Mouse (Mus musculus) MEL-GATA-1-ER (cell line): ENCODE results near the gene Cmtm6.

Experiments used
- DNase-seq: peaks from one replicate; pipeline ENCODE4 v3.0.0-alpha.2; 2012; ENCODE audit warnings: low read depth; ENCODE audit errors: extremely low read depth

Cmtm6 gene

DNA sequence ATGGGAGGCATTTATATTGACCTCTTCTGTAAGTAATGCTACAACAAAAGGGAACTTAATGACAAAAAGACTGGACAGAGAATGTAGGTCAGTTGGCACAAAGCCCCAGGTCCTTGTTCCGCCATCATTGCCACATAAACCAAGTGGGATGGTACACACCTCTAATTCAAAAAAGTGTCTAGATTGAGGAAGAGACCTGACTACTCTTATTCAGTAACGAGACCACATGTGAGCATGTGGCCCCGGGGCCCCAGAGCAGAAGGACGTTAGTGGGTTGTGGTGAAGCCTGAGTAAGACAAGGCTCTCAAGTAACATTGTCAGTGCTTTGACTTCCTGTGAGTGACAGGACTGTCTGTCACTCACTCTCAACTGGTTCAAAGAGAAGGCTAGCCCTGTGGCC lies 39.3 kb downstream of the Cmtm6 start:
- DNase-seq, result no peak

DNA sequence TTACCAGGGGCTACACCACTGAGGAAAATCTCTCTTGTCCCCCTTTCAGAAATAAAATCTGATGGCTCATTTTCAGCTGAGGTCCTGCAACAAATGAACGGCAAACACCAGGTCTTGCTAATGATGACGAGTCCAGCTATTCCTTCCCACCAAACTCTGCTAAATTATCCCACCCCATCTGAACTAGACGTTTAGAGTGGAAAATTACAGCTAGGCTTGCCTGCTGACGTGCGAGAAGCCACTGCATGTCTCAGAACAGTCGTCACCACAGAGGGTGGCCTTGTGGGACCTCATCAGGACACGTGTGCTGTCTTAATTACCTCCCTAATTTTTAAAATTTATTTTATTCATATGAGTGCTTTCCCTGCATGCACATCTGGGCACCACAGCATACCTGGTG lies 40.6 kb downstream of the Cmtm6 start:
- no peak for DNase-seq

DNA sequence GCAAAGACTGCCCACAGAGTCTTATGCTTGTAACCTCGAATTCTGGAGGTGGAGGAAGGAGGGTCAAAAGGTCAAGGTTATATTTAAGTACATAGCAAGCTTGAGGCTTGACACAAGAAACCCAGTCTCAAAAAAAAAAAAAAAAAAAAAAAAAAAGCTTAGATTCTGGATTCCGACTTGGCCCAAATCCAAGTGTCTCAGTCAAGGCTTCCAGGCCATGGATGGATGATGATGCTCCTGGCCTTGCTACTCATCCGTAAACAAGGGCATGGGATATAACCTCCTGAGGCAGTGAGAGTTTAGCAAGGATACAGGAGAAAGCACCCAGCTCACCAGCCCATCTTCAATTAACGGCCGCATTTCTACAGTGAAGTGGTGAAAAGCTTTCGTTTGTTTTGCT lies 43.7 kb downstream of the Cmtm6 start:
- no peak for DNase-seq

DNA sequence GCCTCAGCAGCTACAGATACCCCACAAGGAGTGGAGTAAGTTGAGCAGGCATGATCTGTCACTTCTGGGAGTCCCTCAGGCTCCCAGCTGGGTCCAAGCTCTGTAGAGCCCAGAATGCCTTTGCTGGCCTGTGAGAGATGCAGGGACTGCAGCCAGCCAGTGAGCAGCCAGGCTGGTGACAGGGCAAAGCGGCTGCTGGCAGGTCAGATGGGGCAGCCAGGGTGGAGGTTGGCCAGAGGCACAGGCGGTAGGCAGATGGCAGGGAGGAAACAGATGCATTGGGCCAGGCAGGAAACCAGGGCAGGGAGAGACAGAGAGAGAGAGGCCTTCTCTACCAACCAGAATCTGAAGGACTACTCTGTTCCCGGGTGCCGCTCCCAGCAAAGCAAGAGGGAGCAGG lies 44.4 kb downstream of the Cmtm6 start:
- DNase-seq, result no peak

DNA sequence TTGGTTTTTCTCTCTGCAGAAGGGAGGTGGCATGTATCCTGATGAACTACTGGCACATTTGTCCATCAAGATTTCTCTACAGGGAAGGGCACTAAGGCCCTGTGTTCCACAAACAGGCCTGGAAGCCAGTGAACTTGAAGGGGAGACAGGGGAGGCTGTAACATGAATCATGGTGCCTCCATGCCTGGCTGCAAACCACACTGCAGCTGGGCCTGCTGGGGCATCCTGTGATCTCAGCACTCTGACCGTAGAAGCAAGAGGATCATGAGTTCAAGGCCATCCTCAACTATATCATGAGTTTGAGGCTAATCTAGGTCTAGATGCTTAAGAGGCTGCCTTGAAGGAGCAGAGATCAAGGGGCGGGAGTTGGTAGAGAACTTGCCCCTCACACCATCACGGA lies 45.4 kb downstream of the Cmtm6 start:
- DNase-seq, result no peak

DNA sequence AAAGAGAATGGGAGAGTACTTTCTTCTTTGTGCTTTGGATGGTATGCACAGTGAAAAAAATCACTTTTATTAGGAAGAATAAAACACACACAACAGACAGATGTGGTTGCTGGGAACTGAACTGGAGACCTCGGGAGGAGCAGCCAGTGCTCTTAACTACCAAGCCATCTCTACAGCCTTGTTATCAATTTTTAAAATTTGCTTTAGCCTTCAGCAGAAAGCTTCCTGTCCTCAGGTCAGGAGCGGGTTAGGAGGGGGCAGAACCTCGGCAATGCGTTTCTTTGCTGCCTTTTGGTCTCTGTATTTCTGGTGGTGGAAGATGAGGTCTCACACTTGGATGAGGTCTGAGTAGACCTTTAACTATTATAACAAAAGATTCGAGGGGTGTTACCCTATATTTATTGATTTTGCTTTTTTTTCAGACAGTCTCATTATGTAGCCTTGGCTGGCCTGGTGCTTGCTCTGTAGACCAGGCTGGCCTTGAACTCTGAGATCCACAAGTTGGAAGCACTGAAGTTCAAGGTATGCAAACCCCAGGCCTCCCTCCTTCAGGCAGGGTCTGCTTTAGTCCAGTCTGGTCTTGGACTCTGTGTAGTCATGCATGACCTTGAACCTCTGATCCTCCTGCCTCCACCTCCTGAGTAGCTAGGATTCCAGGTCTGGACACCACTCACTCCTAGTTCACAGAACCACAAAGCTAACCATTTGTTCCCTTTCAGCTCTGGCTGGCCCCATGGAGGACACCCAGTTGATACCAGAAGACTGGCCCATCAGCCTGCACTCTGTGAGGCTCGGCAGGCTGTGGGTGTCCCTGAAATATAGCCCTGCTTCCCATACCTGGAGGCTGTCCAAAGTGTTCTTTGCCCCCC lies 46.5 kb downstream of the Cmtm6 start:
- no peak for DNase-seq

DNA sequence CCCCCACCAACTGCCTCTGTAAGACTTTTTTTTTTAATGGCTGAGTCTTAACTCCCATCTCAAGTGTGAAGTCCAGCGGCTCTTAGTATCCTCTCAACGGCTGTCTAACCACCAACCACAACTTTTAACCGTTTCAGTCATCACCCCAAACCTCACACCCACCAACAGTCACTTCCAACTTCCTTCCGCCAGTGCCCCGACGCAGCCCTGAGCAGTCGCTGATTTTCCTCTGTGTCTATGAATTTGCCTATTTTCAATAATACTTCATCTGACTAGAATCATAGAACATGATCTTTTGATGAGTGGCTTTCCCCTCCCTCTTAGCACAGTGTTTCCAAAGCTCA lies 47.1 kb downstream of the Cmtm6 start:
- no peak for DNase-seq

DNA sequence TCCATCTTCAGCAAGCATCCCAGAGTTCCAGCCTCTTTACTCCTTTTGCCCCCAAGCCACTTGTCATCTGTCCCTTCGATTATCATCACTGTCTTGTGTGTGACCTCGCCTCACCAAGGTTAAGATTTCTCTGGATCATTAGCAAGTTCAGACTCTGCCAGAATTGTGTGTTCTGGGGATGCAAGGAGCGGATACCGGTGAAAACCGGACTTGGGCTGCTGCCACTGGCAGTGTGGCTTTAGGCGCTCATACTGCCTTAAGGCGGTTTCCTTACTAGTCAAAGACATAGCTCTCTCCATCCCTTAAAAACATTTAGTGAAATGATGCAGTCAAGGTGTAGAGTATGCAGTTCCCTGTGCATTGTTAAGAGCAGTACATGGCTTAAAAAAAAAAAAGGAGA lies 48.0 kb downstream of the Cmtm6 start:
- no peak for DNase-seq

DNA sequence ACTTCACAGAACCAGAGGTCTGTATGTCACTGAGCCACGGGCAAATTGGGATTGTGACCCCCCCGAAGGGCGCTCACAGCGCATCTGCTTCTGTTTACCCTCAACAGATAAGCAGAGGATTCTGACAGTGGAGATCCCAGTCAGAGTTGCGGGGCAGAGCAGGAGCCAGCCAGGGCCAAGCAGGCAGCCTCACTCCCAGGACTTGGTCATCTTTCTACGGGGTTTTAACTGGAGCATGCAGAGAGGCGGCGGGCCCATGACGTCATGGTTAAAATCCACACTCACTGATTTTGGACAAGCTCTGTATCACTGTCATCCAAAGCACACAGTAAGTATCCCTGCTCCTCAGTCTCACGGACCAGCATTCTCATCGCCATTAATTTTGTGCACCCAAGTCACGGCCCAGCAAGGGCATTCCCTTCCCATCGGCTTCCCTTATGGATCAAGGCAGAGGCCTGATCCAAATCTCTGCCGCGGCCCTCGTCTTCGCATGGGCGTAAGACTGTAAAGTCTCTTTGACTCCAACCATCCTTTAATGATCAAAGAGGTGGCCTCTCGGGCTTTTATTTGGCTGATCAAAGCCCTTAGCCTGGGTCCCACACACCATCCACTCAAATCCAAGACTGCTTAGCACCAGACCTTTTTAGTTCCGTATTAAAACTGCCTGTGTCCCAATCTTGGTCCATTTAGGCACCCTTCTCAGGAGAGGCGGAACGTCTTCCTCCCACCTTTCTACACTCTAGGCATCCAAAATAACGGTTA lies 49.2 kb downstream of the Cmtm6 start:
- DNase-seq, result no peak

DNA sequence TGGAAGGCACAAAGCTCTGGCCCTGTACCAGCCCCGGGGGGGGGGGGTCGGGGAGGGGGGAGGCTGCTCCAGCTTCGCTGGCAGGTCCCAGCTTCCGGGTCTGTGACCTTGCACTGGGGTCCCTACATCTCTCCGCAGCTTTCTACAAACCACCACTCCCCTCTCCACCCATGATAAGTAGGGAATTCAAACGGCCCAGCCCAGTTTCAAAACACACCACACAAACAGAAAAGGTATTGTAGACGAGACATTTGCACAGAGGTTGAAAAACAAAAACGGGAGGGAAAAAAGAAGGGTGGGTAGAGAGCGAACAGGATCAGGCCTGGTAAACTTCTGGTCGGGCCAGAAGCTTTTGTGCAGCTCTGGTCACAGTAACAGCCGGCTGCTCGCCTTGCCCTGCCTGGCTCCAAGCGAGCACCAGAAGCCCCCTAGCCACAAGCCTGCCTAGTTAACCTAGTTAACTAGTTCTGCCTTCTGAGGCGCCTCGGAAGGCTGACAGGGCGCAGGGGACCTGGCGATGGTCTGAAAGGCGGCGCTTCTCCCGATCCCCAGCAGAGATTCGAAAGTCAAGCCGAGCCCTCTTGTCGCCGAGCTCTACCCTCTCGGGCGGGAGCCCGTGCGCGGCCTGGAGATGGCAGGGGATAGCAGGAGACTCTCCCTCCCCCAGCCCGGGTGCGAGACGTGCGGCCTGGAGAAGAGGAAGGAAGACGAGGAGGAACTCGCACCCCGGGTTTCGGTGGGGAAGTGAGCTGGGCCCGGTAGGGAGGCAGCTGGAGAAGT lies 50.0 kb downstream of the Cmtm6 start:
- DNase-seq, result no peak

DNA sequence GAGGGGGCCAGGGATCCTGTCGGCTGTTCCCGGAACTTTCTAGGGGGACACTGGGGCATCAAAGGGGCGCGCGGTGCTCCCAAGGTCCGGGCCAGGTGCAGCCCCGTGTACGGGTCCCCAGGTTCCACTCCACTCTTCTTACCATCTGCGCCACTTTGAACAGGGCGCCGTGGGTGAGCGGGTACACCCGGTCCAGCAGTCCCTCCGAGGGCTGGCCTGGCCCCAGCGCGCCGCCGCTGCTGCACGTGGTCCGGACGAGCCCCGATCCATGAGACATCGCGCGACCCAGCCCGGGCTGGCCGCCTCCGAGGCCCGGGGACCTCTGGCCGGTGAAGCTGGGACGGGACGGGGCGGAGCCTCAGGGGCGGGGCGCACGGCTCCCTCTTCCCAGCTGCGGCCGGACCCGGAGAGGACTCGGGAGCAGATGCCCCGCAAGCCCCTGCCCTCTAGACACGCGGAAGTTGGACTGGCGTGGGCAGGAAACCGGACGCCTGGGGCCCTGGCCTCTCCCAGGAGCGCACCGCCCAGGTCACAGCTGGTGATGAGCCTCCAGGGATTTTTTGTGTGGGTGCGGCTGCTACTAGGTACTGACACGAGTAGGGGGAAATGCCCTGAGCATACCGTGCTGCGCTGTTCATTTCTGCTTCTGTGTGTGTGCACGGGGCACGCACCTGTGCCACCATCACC lies 50.8 kb downstream of the Cmtm6 start, which contains the start of gene Cmtm7:
Gene Cmtm7 (minus strand): TSS at position 331 of the 687 bp plus-strand sequence.
- no peak for DNase-seq

DNA sequence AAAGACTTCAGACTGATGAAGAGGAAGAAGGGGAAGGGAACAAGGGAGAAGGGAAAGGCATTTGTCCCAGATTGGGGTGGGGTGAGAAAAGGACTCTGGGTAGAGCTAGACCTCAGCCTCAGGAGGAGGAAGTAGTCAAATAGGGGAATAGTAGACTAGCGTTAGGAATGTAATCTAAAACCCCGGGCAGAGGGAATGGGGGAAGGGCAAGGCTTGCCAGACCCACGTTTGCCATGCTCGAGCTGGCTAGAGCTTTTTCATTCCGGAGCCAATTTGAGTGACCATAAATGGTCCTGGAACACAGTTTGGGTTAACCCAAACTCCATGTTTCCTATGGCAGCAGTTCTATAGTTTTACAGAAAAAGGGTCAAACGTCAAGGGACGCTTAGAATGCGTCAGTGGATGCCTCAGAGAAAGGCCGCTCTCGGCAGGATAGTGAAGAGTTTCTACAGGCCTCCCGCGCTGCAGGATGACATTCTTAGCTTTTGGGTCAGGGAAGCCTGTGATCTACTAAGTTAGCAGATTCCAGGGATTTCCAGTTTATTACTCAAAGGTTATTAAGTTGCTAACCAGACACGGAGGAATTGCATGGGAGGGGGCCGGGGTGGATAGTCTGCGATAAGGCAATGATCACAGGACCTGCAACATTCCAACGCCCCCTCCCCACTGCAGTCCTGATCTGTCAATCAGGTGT lies 54.7 kb downstream of the Cmtm6 start:
- no peak for DNase-seq

DNA sequence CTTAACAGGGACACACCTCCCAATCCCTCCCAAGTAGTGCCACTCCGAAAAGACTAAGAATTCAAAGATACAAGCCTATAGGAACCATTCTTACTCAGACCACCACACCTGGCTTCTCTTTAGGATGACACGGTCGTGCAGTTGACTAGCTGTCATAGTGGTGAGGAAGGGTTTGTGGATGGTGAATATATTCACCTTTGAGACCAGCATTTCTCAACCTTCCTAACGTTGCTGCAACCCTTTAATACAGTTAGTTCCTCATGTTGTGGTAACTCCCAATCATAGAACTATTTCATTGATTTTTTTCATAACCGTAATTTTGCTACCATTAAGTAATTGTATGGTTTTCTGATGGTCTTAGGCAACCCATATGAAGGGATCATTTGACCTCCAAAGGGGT lies 56.2 kb downstream of the Cmtm6 start:
- DNase-seq, result no peak

DNA sequence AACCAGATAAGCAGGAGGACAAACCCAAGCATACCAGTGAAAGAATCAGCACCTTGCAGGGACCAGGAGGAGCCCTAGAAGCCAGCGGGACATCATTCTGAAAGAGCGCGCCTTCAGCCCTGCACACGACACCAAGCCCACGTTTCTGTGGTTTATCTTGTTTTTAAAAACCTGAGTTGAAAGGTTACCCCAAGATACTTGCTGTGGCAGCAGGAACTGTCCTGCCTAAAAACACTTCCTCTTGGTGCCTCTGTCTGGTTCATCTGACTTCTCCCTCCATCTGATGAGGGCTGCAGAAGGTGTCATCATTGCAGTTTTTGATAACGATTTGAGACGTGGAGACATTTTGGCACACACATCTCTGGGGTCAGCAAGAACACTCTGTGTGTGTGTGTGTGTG lies 56.8 kb downstream of the Cmtm6 start:
- DNase-seq, result peak; percentile 71

DNA sequence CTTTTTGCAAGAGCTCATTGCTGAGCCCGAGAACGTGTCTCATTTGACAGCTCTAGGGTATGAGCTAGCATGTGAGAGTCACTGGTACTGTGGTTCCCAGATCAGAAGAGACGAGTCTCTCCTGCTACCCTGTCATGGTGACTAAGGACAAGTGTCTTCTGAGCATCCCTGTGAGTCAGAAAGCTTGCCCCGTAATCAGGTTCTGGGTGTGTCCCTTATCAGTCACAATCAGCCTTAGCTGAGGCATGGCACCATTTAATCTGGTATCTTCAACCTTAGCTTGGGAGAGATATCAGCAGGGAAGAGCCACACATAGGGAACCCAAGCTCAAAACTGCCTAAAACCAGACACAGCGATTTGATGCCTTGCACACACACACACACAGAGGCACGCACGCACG lies 57.8 kb downstream of the Cmtm6 start:
- DNase-seq, result no peak

DNA sequence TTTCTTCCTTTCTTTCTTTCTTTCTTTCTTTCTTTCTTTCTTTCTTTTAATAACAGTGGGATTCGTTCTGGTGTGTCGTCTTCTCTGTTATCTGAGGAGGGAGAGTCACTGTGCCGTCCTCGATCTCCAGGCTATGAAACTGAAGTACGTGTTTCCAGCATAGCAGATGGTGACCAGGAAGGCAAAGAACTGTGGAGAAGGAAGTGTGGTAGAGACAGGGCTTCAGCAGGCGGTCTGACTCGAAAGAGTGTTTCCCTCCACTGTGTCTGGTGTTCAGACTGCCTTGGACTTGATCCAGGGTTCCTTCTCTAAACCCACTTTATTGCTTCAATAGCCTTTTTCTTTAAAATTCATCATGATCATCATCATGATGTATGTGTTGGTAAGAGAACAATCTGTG lies 58.6 kb downstream of the Cmtm6 start:
- DNase-seq, result no peak

DNA sequence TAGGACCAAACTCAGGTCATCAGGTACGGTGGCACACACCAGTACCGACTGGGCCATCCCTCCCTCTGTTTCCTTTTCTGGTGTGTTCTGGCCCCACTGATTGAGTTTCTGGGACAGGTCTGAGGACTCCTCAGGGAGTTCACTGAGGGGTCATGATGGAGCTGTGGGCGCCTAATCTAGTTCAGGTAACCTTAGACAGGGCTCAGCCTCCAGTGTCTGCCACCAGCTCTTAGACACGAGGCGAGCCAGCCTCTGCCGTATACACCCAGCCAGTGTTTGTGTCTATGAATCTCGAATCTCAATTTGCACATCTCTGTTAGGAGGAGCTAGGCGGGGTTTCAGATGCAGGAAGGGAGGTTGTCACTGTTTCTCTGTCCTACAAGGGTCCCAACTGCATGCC lies 59.1 kb downstream of the Cmtm6 start:
- DNase-seq, result no peak

DNA sequence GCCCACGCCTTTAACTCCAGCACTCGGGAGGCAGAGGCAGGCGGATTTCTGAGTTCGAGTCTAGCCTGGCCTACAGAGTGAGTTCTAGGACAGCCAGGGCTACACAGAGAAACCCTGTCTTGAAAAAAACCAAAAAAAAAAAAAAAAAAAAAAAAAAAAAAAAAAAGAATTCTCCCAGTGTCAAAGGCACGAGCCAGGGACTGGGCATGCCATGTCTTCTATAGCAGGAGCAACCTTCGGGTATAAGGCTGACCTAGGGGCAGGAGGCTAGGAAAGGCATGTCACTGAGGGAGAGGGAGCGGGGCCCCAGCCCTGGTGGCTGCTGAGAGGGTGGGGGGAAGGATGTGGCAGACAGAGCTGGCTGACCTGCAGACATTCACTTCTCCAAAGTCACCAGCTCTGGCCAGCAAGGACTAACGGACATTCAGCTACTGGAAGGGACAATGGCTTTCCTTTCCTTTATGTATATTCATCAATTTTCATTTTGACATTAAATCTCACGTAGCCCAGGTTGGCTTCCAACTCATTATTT lies 62.9 kb downstream of the Cmtm6 start:
- no peak for DNase-seq

DNA sequence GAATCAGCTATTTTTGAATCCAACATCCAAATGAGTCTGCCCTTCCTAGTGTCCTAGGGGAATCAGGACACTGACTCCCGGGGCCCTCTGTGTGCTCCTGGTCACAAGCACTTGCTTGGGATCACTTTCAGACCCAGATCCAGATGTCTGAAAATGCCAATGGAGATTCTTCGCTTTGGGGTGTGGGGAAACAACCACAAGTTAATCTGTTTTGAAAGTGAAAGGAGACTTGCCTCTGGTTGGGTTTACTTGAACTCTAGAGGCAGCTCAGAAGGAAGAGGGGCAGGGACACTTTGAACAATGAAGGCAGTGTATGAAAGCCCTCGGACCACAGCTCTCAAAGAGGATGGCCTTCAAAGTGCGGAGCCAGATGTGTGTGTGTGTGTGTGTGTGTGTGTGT lies 63.6 kb downstream of the Cmtm6 start:
- DNase-seq, result no peak

DNA sequence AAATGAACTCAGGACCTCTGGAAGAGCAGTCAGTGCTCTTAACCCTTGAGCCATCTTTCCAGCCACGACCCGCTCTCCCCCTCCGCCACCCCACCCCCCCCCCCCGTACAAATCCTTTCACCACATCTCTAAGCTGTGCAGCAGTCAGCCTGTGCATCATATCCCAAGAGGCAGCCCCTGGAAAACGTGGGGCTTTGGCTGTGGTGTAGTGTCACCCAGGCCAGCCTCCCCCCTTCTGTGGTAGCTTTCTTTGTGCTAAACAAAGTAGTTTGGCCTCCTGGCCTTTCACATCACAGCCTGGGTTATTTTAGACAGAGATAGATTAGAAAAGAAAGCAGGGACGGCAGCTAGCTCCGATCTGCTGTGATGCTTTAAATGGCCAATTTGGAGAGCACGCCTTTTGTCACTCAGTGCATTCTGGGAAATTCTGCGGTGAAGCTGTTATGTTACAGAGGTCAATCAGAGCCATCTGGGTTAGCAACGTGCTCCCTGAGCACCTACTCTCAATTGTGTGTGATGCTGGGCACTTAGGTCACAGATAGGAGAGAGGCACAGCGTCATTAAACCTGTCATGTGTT lies 65.6 kb downstream of the Cmtm6 start:
- DNase-seq, result no peak
